14 mouse cellular contexts compared by ENCODE assay signal in genomic region chr2:78858628-78859027, GRCm38 (mm10).
"Had no signal": no experiment of that assay in that cellular context is flagged by ENCODE, and none has a peak within 500 bp of the region (broad histone marks: within the 10 kb centered on the region; RNA-seq: fewer than 3 reads in every experiment).

No protein-coding gene starts in this region.

- H3K4me2 ChIP-seq: limb, embryonic 13.5 days; midbrain, embryonic 12.5 days; neural tube, embryonic 12.5 days had no signal

- ATAC-seq: inflammation-experienced regulatory T-cells, adult 6 months; intestine, postnatal 0 days had no signal

- H3K36me3 ChIP-seq: limb, embryonic 13.5 days; midbrain, embryonic 12.5 days; neural tube, embryonic 12.5 days had no signal

- H3K4me1 ChIP-seq: midbrain, embryonic 12.5 days; neural tube, embryonic 12.5 days had no signal

- DNase-seq: kidney, adult 8-10 months; kidney, postnatal 25 days; left cerebral cortex, postnatal 4 days; lung, adult 18-20 months; lung, postnatal 36 days; right cerebral cortex, postnatal 14 days; thymus, postnatal 36 days had no signal

- H3K4me3 ChIP-seq: limb, embryonic 13.5 days; megakaryocyte, embryonic 14.5 days; midbrain, embryonic 12.5 days; myocyte; neural tube, embryonic 12.5 days had no signal

- H3K27ac ChIP-seq: limb, embryonic 13.5 days; midbrain, embryonic 12.5 days; neural tube, embryonic 12.5 days had no signal

- H3K9ac ChIP-seq: limb, embryonic 13.5 days; midbrain, embryonic 12.5 days; neural tube, embryonic 12.5 days had no signal

- H3K9me3 ChIP-seq: limb, embryonic 13.5 days; megakaryocyte, embryonic 14.5 days; midbrain, embryonic 12.5 days; neural tube, embryonic 12.5 days had no signal

- H3K27me3 ChIP-seq: limb, embryonic 13.5 days; megakaryocyte, embryonic 14.5 days; midbrain, embryonic 12.5 days; neural tube, embryonic 12.5 days had no signal
